Mouse (Mus musculus) heart, adult 2 months (tissue): ENCODE results near the gene Tuba1a.

Experiments
- CTCF ChIP-seq: fragments of 200-600 bp; IDR thresholded peaks from 2 replicates; pipeline ENCODE4 v1.8.1; 2022; ENCODE audit warnings: antibody characterized with exemption, mild to moderate bottlenecking, moderate library complexity
- POLR2A ChIP-seq: fragments of 200-500 bp; IDR thresholded peaks from 2 replicates; pipeline ENCODE4 v1.6.1; 2011; ENCODE audit warnings: mild to moderate bottlenecking, low read depth, low read length, control low read depth; ENCODE audit not compliant: insufficient read depth

DNA sequence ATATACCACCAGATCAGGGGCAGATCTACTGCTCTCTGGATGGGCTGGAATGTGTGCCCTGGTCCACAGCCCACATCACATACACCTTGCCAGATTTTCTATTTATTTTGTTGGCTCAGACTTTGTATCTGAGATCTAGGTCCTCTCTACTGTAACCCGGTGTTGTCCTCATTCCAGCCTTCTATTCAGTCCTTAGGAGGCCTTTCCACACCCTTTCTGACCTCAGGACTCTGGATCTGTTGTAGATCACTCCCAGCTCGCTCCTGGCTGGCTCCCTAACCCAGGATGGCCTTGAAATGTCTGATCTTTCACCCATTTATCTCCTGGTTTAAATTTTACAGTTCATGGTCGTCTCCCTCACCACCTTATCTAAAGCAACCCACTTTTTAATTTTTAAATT is 28.8 kb downstream of the Tuba1a start:
- TF ChIP-seq CTCF (no peak), POLR2A (no peak)
